Mouse (Mus musculus) midbrain, embryonic 16.5 days (tissue): ENCODE data around the gene Phldb1. TPM values are rescaled to one million over a fixed set of nuclear protein-coding genes. Genes with fewer than 3 reads are reported as not detected.

Source experiments
- ATAC-seq: fragments of 200-750 bp; cut with Nextera tagmentation; 2 replicates; pipeline ENCODE4 v1.8.0; 2017; ENCODE audit warnings: moderate TSS enrichment
- H3K27ac ChIP-seq: fragments of 300-500 bp; sonication (generic); 2 replicates; pipeline ENCODE4 v1.5.1; 2014; ENCODE audit warnings: mild to moderate bottlenecking, low read length, mixed read lengths
- H3K27me3 ChIP-seq: fragments of 300-500 bp; sonication (generic); 2 replicates; pipeline ENCODE4 v1.6.1; 2014; ENCODE audit warnings: low read depth, low read length, mixed read lengths; ENCODE audit not compliant: control insufficient read depth, insufficient read depth
- H3K36me3 ChIP-seq: fragments of 300-500 bp; sonication (generic); 2 replicates; pipeline ENCODE4 v1.6.1; 2014; ENCODE audit warnings: mild to moderate bottlenecking, low read length, moderate library complexity, mixed read lengths; ENCODE audit not compliant: control insufficient read depth, insufficient read depth
- H3K4me1 ChIP-seq: fragments of 300-500 bp; sonication (generic); 2 replicates; pipeline ENCODE4 v1.6.1; 2014; ENCODE audit warnings: mild to moderate bottlenecking, low read length, mixed read lengths; ENCODE audit not compliant: control insufficient read depth, insufficient read depth
- H3K4me2 ChIP-seq: fragments of 300-500 bp; sonication (generic); 2 replicates; pipeline ENCODE4 v1.6.1; 2014; ENCODE audit warnings: mild to moderate bottlenecking, low read length, mixed read lengths
- H3K4me3 ChIP-seq: fragments of 300-500 bp; sonication (generic); 2 replicates; pipeline ENCODE4 v1.5.1; 2014; ENCODE audit warnings: low read depth, mild to moderate bottlenecking, low read length, moderate library complexity, mixed read lengths
- H3K9ac ChIP-seq: fragments of 300-500 bp; sonication (generic); 2 replicates; pipeline ENCODE4 v1.6.1; 2014; ENCODE audit warnings: low read depth, low read length, mixed read lengths
- H3K9me3 ChIP-seq: fragments of 300-500 bp; sonication (generic); replicated peaks from 2 replicates; pipeline ENCODE4 v1.6.1; 2014; ENCODE audit warnings: mild to moderate bottlenecking, low read length, mixed read lengths; ENCODE audit not compliant: control insufficient read depth, poor library complexity, severe bottlenecking
- WGBS: fragments of 180-500 bp; shearing (Covaris S2); extraction: QIAGEN DNeasy Blood & Tissue Kit; methylation state at CpG from one replicate; pipeline ENCODE4 v1.1.7; 2014; 5-methylcytosine and 5-hydroxymethylcytosine counted together
- polyA plus RNA-seq: library from polyadenylated mRNA; unstranded; fragments of >200 nt; fragmentation: Nextera tagmentation; extraction: Ambion mirVana; gene quantifications from 2 replicates; pipeline ENCODE4 v1.2.1, GENCODE M21; 2015

Gene Phldb1
- polyA plus RNA-seq, 1 experiment from 2014 or later, result 48.1 TPM

DNA sequence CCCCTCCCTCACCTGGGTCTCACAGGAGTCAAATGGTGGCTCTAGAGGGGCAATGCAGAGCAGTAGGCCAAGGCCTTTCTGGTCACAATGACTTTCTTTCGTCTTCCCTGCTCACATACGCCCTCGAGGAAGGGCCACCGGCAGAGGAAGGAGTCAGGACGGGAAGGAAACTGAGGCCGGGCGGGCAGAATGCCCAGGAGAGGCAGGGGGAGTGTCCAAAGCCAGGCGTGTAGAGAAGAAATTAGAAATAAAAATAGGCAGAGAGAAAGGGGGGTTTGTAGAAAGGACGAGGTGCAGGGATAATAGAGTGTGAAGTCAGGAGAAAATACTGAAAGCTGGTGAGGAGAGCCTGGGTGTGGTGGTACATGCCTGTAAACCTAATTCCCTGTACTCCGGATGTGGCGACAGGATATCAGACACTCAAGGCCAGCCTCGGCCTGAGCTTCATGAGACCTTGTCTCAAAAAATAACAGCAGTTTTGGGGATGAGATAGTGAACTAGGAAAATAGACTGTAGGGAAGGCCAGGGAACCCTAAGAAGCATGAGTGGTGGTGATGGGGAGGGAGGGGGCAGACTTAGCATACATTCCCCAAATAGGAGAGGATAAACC, 2.0 kb downstream of the Phldb1 start:
- Histone ChIP-seq H3K27me3 (peaks cover 7% of the 10 kb centered on the region), H3K36me3 (no peaks in the 10 kb centered on the region), H3K4me2 (peak overlapping the region; percentile 100), H3K4me1 (peaks cover 12% of the 10 kb centered on the region), H3K27ac (peak overlapping the region; percentile 17; the same call in 1 of the 2 replicates), H3K9ac (0 out of 2 replicates have a peak overlapping the region, but pooled peaks have one; percentile 80), H3K9me3 (no peaks in the 10 kb centered on the region), H3K4me3 (peak overlapping the region; percentile 56)
- WGBS, result 58% methylated on average over 12 of the region's 12 CpGs
- no peak for ATAC-seq

DNA sequence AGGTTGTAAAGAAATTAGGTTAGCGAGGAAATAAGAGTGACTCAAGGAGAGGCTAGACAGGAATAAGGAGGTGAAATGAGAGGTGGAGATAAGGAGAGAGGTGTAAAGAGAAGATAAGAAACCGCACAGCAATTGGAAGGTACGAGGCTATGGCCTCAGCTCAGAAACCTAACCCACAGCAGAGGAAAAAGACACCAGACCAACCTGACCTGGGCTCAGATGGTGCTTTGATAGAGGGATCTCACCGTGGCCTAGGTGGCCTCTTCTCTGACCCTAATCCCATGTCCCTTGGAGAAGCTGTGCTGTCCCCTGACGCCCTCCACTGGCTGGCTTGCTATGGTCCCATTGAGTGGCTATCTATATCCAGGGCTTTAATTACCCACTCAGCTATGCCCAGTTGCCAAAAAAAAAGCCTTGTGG, 2.9 kb downstream of the Phldb1 start:
- peaks cover 7% of the 10 kb centered on the region for H3K27me3 ChIP-seq
- H3K9ac ChIP-seq, result no peak overlapping the region
- H3K4me2 ChIP-seq, result no peak overlapping the region
- 70% methylated on average over 5 of the region's 5 CpGs for WGBS
- ATAC-seq, result no peak
- no peak overlapping the region for H3K27ac ChIP-seq
- H3K36me3 ChIP-seq, result no peaks in the 10 kb centered on the region
- no peak overlapping the region for H3K4me3 ChIP-seq
- H3K4me1 ChIP-seq, result peaks cover 12% of the 10 kb centered on the region
- H3K9me3 ChIP-seq, result no peaks in the 10 kb centered on the region

DNA sequence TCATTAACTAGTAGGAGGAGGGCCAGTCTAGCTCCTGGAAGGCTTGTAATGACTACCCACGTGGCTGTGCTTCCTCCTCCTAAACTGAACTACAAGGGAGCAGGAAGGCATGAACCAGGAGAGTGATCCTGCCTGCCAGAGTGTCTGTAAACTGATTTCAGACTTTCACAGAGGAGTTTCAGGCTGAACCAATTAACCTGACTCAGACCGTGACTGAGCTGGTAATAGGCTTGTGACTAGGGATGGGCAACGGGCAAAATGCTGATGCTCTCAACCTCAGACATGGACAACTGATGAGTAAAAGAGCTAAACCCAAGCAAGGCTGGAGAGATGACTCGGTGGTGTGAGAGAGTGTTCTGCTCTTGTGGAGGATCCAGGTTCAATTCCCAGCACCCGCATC, 7.6 kb downstream of the Phldb1 start:
- no peak overlapping the region for H3K4me3 ChIP-seq
- no peak for ATAC-seq
- no peaks in the 10 kb centered on the region for H3K9me3 ChIP-seq
- H3K27me3 ChIP-seq, result peaks cover 2% of the 10 kb centered on the region; the same call in 1 of the 2 replicates
- H3K9ac ChIP-seq, result no peak overlapping the region
- H3K36me3 ChIP-seq, result no peaks in the 10 kb centered on the region
- 40% methylated on average over 5 of the region's 5 CpGs for WGBS
- H3K27ac ChIP-seq, result no peak overlapping the region
- peaks cover 30% of the 10 kb centered on the region for H3K4me1 ChIP-seq
- H3K4me2 ChIP-seq, result no peak overlapping the region

DNA sequence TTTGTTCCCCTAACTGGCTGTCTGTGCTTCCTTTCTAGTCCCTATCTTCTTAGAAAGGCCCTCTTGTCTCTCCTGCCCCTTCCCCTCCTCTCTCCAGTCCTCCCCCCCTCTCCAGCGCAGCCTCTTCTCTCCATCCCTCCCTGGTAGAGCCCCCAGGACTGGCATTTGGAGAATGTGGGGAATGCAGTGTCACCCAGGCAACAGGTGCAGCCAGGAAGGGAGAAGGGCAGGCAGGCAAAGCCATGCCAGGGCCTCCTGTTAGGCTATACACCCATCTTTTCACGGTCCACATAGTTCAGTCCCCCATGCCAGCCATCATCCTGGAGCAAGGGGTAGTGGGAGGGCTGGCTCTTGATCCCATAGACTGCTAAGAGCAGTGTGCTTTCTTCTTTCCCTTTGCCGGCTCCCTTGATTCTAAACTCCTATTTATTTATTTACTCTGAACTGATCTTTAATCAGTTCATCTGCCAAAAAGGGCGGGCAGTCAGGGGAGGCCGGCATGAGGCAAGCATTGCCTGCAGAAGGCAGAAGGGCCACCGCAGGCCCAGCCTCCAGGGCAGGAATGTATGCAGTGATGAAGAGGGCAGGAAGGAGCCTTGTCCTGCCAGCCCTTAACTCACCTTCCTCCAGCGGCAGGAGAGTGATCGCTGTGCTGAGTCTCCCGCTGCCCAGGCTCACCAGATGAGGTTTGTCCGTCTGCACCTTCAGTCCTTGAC, 8.4 kb downstream of the Phldb1 start:
- H3K36me3 ChIP-seq, result no peaks in the 10 kb centered on the region
- H3K4me3 ChIP-seq, result no peak overlapping the region
- H3K4me1 ChIP-seq, result peaks cover 31% of the 10 kb centered on the region
- peak overlapping the region; percentile 15; the same call in 1 of the 2 replicates for H3K9ac ChIP-seq
- no peaks in the 10 kb centered on the region for H3K9me3 ChIP-seq
- no peak for ATAC-seq
- H3K4me2 ChIP-seq, result no peak overlapping the region
- 33% methylated on average over 10 of the region's 10 CpGs for WGBS
- no peaks in the 10 kb centered on the region for H3K27me3 ChIP-seq
- no peak overlapping the region for H3K27ac ChIP-seq

DNA sequence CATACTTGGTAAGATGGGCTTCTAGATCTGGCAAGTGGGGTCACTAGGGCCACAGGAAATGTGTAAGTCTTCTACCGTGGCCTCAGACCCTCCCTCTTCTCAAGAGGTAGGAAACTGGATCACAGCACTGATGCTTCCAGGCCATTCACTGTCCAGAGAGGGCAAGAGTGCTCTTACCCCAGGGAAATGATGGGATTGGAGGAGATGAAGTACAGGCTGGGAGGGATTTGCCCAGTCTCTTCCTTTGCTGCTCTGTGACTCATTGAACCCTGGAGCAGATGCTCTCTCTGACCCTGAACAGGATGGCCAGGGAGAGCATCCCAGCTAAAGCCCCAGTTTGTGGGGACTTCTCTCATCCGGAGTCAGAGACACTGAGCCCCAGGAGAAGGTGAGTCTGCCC, 10.3 kb downstream of the Phldb1 start:
- no peaks in the 10 kb centered on the region for H3K27me3 ChIP-seq
- H3K9ac ChIP-seq, result no peak overlapping the region
- H3K27ac ChIP-seq, result no peak overlapping the region
- no peak for ATAC-seq
- H3K36me3 ChIP-seq, result no peaks in the 10 kb centered on the region
- no peaks in the 10 kb centered on the region for H3K9me3 ChIP-seq
- H3K4me2 ChIP-seq, result no peak overlapping the region
- H3K4me3 ChIP-seq, result no peak overlapping the region
- H3K4me1 ChIP-seq, result peaks cover 43% of the 10 kb centered on the region
- 37% methylated on average over 2 of the region's 2 CpGs for WGBS

DNA sequence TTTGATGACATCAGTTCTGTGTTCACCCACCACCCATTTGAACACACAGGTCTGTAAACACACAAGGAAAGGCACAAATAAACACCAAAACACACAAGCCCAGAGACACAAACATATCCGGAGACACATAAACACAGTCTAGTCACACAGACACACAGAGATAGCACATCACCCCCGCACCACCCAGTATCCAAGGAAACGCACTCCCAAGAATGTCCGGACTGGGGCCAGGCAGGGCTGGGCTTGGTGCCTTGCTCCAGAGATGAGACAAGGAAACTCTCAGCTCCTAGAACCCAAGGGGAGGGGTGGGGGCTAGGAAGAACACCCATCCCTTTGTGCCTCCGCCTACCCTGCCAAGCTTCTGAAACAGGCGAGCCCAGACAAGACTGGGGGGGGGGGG, 10.8 kb downstream of the Phldb1 start:
- H3K4me3 ChIP-seq, result no peak overlapping the region
- peaks cover 47% of the 10 kb centered on the region for H3K4me1 ChIP-seq
- H3K9ac ChIP-seq, result no peak overlapping the region
- no peaks in the 10 kb centered on the region for H3K27me3 ChIP-seq
- no peaks in the 10 kb centered on the region for H3K36me3 ChIP-seq
- H3K4me2 ChIP-seq, result no peak overlapping the region
- 27% methylated on average over 6 of the region's 6 CpGs for WGBS
- no peaks in the 10 kb centered on the region for H3K9me3 ChIP-seq
- no peak for ATAC-seq
- no peak overlapping the region for H3K27ac ChIP-seq

DNA sequence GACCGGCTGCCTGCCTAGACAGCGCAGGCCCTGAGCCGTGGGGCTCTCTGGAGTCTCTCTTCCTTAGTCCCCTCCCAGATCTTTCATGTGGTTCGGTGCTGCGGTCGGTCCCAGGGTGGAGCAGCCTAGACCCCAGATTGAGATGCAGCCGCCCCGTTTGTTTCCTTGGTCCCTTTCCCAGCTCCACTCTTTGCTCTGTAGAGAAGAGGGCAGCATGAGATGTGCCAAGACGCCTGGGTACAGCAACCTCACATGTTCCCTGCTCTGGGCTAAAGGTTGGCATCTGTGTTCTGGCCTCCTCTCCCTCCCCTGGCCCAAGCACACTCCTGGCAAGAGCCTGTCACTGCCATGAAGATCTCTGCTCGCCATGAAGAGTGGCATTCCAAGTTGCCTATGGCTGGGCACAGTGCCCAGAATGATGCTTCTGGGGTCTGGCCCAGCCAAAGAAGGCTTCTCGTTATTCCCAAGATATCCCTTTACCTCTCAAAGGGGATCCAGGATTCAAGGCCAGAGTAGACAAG, 11.4 kb downstream of the Phldb1 start:
- Histone ChIP-seq H3K9me3 (no peaks in the 10 kb centered on the region), H3K36me3 (no peaks in the 10 kb centered on the region), H3K27me3 (no peaks in the 10 kb centered on the region), H3K27ac (peak overlapping the region; percentile 32), H3K4me3 (no peak overlapping the region), H3K4me1 (peaks cover 51% of the 10 kb centered on the region), H3K9ac (no peak overlapping the region), H3K4me2 (no peak overlapping the region)
- no peak for ATAC-seq
- 64% methylated on average over 11 of the region's 11 CpGs for WGBS

DNA sequence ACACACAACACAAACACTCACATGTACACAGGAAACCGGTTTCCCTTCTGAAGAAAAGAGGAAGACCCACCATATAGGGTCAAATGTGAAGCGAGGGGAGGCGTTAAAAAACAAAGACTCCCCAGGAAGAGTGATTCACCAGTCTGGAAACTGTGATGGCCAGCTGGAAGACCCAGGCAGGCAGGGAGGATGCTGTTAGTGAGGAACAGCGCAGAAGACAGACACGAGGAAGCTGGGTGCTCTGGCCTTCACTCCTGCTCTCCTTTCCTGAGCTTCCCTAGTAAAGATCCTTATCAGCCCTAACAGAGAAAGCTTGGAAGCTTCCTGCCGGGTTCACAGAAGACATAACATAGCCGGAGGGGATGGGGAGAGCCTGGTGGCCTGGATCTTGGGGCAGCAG, 12.0 kb downstream of the Phldb1 start:
- no peak for ATAC-seq
- Histone ChIP-seq H3K4me3 (no peak overlapping the region), H3K9ac (no peak overlapping the region), H3K27ac (peak overlapping the region; percentile 32; the same call in 1 of the 2 replicates), H3K36me3 (peaks cover 2% of the 10 kb centered on the region; the same call in 1 of the 2 replicates), H3K27me3 (no peaks in the 10 kb centered on the region), H3K4me2 (no peak overlapping the region), H3K9me3 (no peaks in the 10 kb centered on the region), H3K4me1 (peaks cover 57% of the 10 kb centered on the region)
- WGBS, result 46% methylated on average over 7 of the region's 7 CpGs

DNA sequence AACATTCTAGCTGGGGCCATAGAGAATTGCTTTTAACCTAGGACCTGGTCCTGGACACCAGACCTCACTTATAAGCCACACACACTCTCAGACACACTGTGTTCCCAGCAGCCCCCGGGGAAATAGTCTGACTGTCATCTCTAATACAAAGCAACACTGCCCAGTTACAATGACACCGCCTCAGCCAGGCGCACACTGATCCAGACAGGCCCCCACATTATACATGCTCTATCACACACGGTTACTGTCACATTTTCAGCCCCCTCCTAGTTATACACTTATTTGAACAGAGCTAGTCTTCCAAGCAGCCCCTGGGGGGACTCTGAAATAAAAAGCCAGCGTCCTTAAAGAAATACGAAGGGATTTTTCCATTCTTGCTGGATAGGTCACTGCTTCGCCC, 12.4 kb downstream of the Phldb1 start:
- Histone ChIP-seq H3K27ac (no peak overlapping the region), H3K9ac (no peak overlapping the region), H3K4me1 (peaks cover 58% of the 10 kb centered on the region), H3K27me3 (no peaks in the 10 kb centered on the region), H3K9me3 (no peaks in the 10 kb centered on the region), H3K4me3 (no peak overlapping the region), H3K36me3 (peaks cover 4% of the 10 kb centered on the region; the same call in 1 of the 2 replicates), H3K4me2 (no peak overlapping the region)
- 49% methylated on average over 7 of the region's 7 CpGs for WGBS
- no peak for ATAC-seq
